Mouse (Mus musculus): ENCODE measurements at regions not wholly inside any gene's neighbourhood (a gene's known extent, or its start where the extent isn't known, plus 50 kb on each side); places are given as distances from the start of the nearest gene placed in this dataset.

DNA sequence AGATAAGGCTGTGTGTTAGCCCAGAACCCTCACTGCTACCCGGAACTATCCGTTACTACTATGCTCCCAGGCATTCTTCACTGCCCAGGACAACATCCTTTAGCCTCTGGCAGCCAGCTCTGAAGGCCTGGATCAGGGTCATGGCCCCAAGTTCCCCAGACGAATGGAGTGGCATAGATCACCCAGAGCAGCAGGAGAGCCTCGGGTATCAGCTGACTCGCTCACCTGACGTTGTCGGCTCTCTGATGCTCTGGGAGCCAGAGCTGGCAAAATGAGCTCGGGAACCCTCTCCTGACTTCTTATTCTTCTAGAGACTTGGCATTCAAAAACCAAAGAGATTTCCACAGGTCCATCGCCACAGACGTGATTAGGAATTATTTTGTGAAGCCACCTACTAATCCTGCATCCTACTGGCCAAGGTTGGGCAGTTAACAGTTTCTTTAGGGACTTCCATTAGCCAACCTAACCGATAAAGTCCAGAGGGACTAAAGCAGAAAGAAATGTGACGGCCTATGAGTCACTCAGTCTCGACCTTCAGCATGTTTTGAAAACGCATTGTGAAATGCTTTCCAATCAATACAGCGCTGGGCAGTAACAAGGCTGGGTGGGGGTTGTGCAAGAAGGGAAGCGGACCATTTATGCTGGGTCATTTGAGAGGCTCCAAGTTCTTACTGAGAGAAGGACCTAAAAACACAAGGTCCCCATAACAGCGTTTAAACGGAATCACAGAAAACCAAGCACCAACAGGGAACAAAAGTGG, 193.7 kb upstream of the Lpp start:
- TF ChIP-seq CTCF (IDR thresholded peaks at IDR 0.05; ENCODE audit: borderline replicate concordance, insufficient read depth, low read depth, low read length): no peak
- no peak for TF ChIP-seq POLR2A (IDR thresholded peaks at IDR 0.05; ENCODE audit: borderline replicate concordance, insufficient read depth, low read length)

All from cerebellum, adult 2 months (tissue).